Mouse (Mus musculus) adipocyte (in vitro differentiated cells): ENCODE data around the gene Gm49337.

ENCODE experiments used
- DNase-seq: peaks from one replicate; pipeline ENCODE4 v3.0.0-alpha.2; 2016; ENCODE audit warnings: low spot score

Gene Gm49337

GRCm38 (mm10) chr4:116329256-116329655, 156.1 kb downstream of the Gm49337 start:
- DNase-seq = no peak

- peak; percentile 28 for DNase-seq
Measured at GRCm38 (mm10) chr4:116336294-116336693, 163.1 kb downstream of the Gm49337 start.

GRCm38 (mm10) chr4:116342119-116342518, 168.9 kb downstream of the Gm49337 start:
- peak; percentile 78 for DNase-seq
